Mouse (Mus musculus) testis, adult 2 months (tissue): ENCODE measurements around the gene Rhox4a.
"Not testable (repeated sequence)": the region's sequence is repeated elsewhere in the genome, so short reads cannot be mapped to it uniquely, and the experiment has no call there.

Experiments
- CTCF ChIP-seq: fragments of 200-500 bp; IDR thresholded peaks from 2 replicates; pipeline ENCODE4 v1.5.1; 2012; ENCODE audit warnings: low read depth, mild to moderate bottlenecking, inconsistent platforms, low read length, moderate library complexity; ENCODE audit not compliant: control insufficient read depth, insufficient read depth, insufficient replicate concordance
- POLR2A ChIP-seq: fragments of 200-500 bp; IDR thresholded peaks from 2 replicates; pipeline ENCODE4 v1.6.1; 2012; ENCODE audit warnings: low read depth, mild to moderate bottlenecking, inconsistent platforms, low read length, moderate library complexity; ENCODE audit not compliant: control insufficient read depth

DNA sequence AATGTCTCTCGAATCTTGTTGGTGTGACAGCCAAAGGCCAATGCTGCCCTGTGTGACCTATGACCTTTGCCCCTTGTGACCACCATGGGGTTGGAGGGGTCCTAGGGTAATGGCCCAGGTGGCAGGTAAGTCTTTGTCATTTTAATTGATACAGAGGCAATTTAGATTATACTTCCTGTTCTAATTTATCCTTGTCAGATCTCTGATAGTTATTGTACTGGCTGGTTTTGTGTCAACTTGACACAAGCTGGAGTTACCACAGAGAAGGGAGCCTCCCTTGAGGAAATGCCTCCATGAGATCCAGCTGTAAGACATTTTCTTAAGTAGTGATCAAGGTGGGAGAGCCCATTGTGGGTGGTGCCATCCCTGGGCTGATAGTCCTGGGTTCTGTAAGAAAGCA lies 43.0 kb upstream of the Rhox4a start, which contains the start of gene Rhox1:
- TF ChIP-seq CTCF, POLR2A: not testable (repeated sequence)
